Mouse (Mus musculus) testis, adult 2 months (tissue): Measurements from ENCODE around the gene Gzmm. TPM values are rescaled to one million over a fixed set of nuclear protein-coding genes. Genes with fewer than 3 reads are reported as not detected.

ENCODE experiments used
- H3K27ac ChIP-seq: fragments of 200-500 bp; 2 replicates; pipeline ENCODE4 v1.5.1; 2012; ENCODE audit warnings: low read depth, low read length; ENCODE audit not compliant: control insufficient read depth, insufficient read depth
- H3K27me3 ChIP-seq: fragments of 200-500 bp; 2 replicates; pipeline ENCODE4 v1.6.1; 2012; ENCODE audit warnings: mild to moderate bottlenecking, low read length, moderate library complexity; ENCODE audit not compliant: control insufficient read depth, insufficient read depth
- H3K36me3 ChIP-seq: fragments of 200-500 bp; 2 replicates; pipeline ENCODE4 v1.6.1; 2012; ENCODE audit warnings: mild to moderate bottlenecking, low read length; ENCODE audit not compliant: control insufficient read depth, insufficient read depth
- H3K4me1 ChIP-seq: fragments of 200-500 bp; 2 replicates; pipeline ENCODE4 v1.6.1; 2012; ENCODE audit warnings: low read length; ENCODE audit not compliant: control insufficient read depth, insufficient read depth
- H3K4me3 ChIP-seq: fragments of 200-500 bp; 2 replicates; pipeline ENCODE4 v1.5.1; 2012; ENCODE audit warnings: low read depth, mild to moderate bottlenecking, low read length, moderate library complexity, mixed read lengths; ENCODE audit not compliant: control insufficient read depth
- CTCF ChIP-seq: fragments of 200-500 bp; IDR thresholded peaks from 2 replicates; pipeline ENCODE4 v1.5.1; 2012; ENCODE audit warnings: low read depth, mild to moderate bottlenecking, inconsistent platforms, low read length, moderate library complexity; ENCODE audit not compliant: control insufficient read depth, insufficient read depth, insufficient replicate concordance
- POLR2A ChIP-seq: fragments of 200-500 bp; IDR thresholded peaks from 2 replicates; pipeline ENCODE4 v1.6.1; 2012; ENCODE audit warnings: low read depth, mild to moderate bottlenecking, inconsistent platforms, low read length, moderate library complexity; ENCODE audit not compliant: control insufficient read depth
- polyA plus RNA-seq: library from polyadenylated mRNA; depleted of rRNA; stranded (reverse); fragments of >200 nt; gene quantifications from 2 replicates; pipeline ENCODE4 v1.2.3, GENCODE M21; 2012; rRNA removed

The Gzmm gene
- 0.33 and 0.52 TPM in 2 replicates for polyA plus RNA-seq

DNA sequence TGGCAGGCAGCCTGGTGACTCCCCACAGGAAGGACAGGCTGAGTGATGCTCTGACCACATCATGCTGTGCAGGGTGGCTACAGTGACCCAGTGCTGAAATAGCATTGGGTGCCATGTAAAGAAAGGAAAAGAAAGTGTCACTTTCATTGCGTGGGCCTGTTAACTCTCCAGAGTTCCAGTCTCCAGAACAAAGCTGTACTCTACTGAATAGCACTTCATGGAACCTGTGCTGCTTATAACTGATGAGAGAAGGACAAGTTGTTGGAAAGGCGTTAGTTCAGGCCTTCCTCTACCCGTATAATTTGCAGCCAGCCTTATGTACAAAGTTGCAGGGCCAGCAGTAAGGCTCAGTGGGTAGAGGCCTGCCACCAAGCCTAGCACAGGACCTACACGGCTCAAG is at the start of gene Gzmm:
Gene Gzmm, plus strand, starts transcription at position 301 of the 400 bp plus-strand sequence.
- no peak within 1 kb of the TSS for H3K27ac ChIP-seq
- no peaks in the 10 kb centered on the region for H3K4me1 ChIP-seq
- H3K27me3 ChIP-seq, result no peaks in the 10 kb centered on the region
- H3K4me3 ChIP-seq, result no peak within 1 kb of the TSS
- TF ChIP-seq POLR2A (no peak), CTCF (no peak)
- no peaks in the 10 kb centered on the region; the same call in 1 of the 2 replicates for H3K36me3 ChIP-seq

GRCm38 (mm10) chr10:79645711-79646110 is 43.1 kb upstream of the Gzmm start, which contains the start of gene Odf3l2:
Gene Odf3l2, minus strand, starts transcription at chr10:79645738.
- TF ChIP-seq CTCF (no peak), POLR2A (no peak)

DNA sequence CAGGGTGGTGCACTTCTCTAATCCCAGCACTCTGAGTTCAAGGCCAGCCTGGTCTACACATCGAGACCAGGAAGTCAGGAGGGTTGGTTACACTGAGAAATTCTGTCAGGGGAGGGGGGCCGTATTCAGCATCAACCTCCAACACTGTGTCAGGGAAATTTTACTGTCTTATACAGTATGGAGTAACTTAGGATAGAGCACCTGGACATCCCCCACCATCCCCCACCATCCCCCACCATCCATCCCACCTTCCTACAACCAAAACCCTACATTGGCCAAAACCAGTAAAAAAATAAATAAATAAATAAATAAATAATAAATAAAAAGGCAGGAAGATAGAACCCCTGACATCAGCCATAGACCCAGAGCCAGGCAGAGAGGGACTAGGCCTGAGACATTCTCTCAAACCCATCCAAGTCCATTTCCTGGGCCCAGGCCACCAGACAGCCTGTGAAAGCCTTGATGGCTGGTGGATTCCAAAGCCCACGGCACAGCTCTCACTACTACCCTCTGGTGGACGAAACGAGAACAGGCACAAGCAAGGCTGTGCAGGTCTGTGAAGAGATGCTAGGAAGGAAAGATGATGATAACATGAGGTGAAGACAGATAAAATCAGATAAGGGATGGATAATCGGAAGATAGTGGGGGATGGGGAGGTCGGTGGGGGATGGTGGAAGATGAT is 39.6 kb upstream of the Gzmm start:
- Histone ChIP-seq H3K36me3 (no peaks in the 10 kb centered on the region), H3K4me1 (no peaks in the 10 kb centered on the region), H3K4me3 (no peak overlapping the region), H3K27me3 (no peaks in the 10 kb centered on the region), H3K27ac (no peak overlapping the region)
- peak; percentile 83; the same call in 1 of the 2 replicates for TF ChIP-seq CTCF
- no peak for TF ChIP-seq POLR2A

More at GRCm38 (mm10) chr10:79645711-79646110, 43.1 kb upstream of the Gzmm start, which contains the start of gene Odf3l2:
- H3K36me3 ChIP-seq, result no peaks in the 10 kb centered on the region
- no peak within 1 kb of the TSS for H3K27ac ChIP-seq
- no peak within 1 kb of the TSS for H3K4me3 ChIP-seq
- H3K4me1 ChIP-seq, result no peaks in the 10 kb centered on the region
- H3K27me3 ChIP-seq, result no peaks in the 10 kb centered on the region

GRCm38 (mm10) chr10:79652789-79653188 is 36.0 kb upstream of the Gzmm start:
- no peak overlapping the region for H3K27ac ChIP-seq
- TF ChIP-seq POLR2A, result no peak
- TF ChIP-seq CTCF, result no peak
- H3K36me3 ChIP-seq, result no peaks in the 10 kb centered on the region
- H3K27me3 ChIP-seq, result no peaks in the 10 kb centered on the region
- H3K4me1 ChIP-seq, result no peaks in the 10 kb centered on the region; the same call in 1 of the 2 replicates
- no peak overlapping the region for H3K4me3 ChIP-seq

DNA sequence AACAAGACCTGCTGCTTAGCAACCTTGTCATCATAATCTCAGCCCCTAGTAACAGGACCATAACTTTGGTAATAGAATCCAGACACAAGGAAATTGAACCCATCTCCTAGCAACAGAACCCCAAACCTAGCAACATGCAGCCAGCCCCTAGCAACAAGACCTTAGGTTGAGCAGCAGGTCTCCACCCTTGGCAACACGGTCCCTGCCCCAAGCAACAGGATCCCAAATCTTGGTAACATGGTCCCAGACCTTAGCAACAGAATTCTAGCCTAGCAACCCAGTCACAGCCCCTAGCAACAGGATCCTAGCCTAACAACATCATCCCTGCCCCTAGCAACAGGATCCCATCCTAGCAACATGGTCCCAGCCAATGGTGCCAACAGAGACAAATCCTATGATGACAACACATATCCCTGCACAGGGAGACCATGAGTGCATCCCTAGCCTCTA is 33.8 kb upstream of the Gzmm start:
- Histone ChIP-seq H3K27ac (no peak overlapping the region), H3K4me1 (no peaks in the 10 kb centered on the region; the same call in 1 of the 2 replicates), H3K4me3 (no peak overlapping the region), H3K27me3 (no peaks in the 10 kb centered on the region), H3K36me3 (no peaks in the 10 kb centered on the region)
- TF ChIP-seq CTCF (no peak), POLR2A (no peak)

GRCm38 (mm10) chr10:79658829-79659228 is 30.0 kb upstream of the Gzmm start:
- peaks cover 14% of the 10 kb centered on the region for H3K4me1 ChIP-seq
- no peak overlapping the region for H3K27ac ChIP-seq
- no peaks in the 10 kb centered on the region for H3K36me3 ChIP-seq
- H3K4me3 ChIP-seq, result no peak overlapping the region
- no peak for TF ChIP-seq POLR2A
- TF ChIP-seq CTCF, result no peak
- H3K27me3 ChIP-seq, result no peaks in the 10 kb centered on the region

- Histone ChIP-seq H3K4me3 (no peak overlapping the region), H3K27me3 (no peaks in the 10 kb centered on the region), H3K36me3 (no peaks in the 10 kb centered on the region), H3K27ac (no peak overlapping the region), H3K4me1 (peaks cover 14% of the 10 kb centered on the region)
- TF ChIP-seq CTCF (no peak), POLR2A (no peak)
Observed at GRCm38 (mm10) chr10:79660298-79660697, 28.5 kb upstream of the Gzmm start.

DNA sequence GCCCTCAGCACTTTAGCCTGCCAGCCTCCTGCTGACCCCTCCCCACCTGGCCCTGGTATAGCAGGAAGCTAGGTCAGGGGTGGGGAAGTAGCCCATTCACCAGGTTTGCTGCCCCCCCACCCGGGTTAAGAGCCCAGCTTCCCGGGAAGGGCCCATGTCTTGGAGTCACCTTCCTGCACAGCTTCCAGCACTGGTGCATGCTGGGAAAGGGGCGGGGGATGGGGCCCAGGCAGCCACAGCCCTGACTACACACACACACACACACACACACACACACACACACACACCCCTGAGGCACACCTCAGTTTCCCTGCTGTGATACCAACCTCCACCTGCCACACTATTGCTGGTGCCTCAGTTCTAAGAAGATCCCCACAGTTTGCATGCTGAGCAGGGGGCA is 27.0 kb upstream of the Gzmm start:
- Histone ChIP-seq H3K4me3 (no peak overlapping the region), H3K36me3 (no peaks in the 10 kb centered on the region), H3K27me3 (no peaks in the 10 kb centered on the region), H3K4me1 (peaks cover 14% of the 10 kb centered on the region), H3K27ac (no peak overlapping the region)
- TF ChIP-seq CTCF, result no peak
- TF ChIP-seq POLR2A, result no peak
